Mouse (Mus musculus) liver, postnatal 0 days (tissue): Measurements from ENCODE around the gene Phf11d. TPM values are rescaled to one million over a fixed set of nuclear protein-coding genes. Genes with fewer than 3 reads are reported as not detected.

Experiments used
- polyA plus RNA-seq: library from polyadenylated mRNA; unstranded; fragments of >200 nt; fragmentation: Nextera tagmentation; extraction: Ambion mirVana; gene quantifications from 2 replicates; pipeline ENCODE4 v1.2.1, GENCODE M21; 2015

The Phf11d gene
- polyA plus RNA-seq, 1 experiment from 2014 or later, result 2.9 TPM

Other genes starting within 250 kb of the Phf11d start
- not detected in 2 replicates for gene 1700129C05Rik, start 222.6 kb downstream of the Phf11d start, polyA plus RNA-seq
- gene Gm5142, start 186.7 kb downstream of the Phf11d start, polyA plus RNA-seq, result not detected in 2 replicates
- 16.1 and 16.5 TPM in 2 replicates for gene Rcbtb1, start 164.3 kb downstream of the Phf11d start, polyA plus RNA-seq
- gene Gm6904, start 105.3 kb downstream of the Phf11d start, polyA plus RNA-seq, result not detected in 2 replicates
- 0.30 and 0.56 TPM in 2 replicates for gene Phf11a, start 67.9 kb downstream of the Phf11d start, polyA plus RNA-seq
- gene Phf11b, start 24.1 kb downstream of the Phf11d start, polyA plus RNA-seq, result 2.1 and 2.6 TPM in 2 replicates
- 0.50 and 0.79 TPM in 2 replicates for gene Phf11c, start 29.9 kb upstream of the Phf11d start, polyA plus RNA-seq
- gene Setdb2, start 75.4 kb upstream of the Phf11d start, polyA plus RNA-seq, result 8.1 and 9.5 TPM in 2 replicates
- 25.0 and 25.4 TPM in 2 replicates for gene Cab39l, start 75.5 kb upstream of the Phf11d start, polyA plus RNA-seq
- gene Cdadc1, start 232.5 kb upstream of the Phf11d start, polyA plus RNA-seq, result 17.7 and 19.4 TPM in 2 replicates